Mouse (Mus musculus) lung, postnatal 0 days (tissue): ENCODE data around the gene Padi2. TPM values are rescaled to one million over a fixed set of nuclear protein-coding genes. Genes with fewer than 3 reads are reported as not detected.
A peak's percentile ranks its signal among the peaks of the same experiment; 100 is the strongest.

Experiments used
- ATAC-seq: fragments of 200-750 bp; cut with Nextera tagmentation; 2 replicates; pipeline ENCODE4 v1.8.0; 2017; ENCODE audit warnings: moderate library complexity
- DNase-seq: peaks from one replicate; pipeline ENCODE4 v3.0.0-alpha.2; 2016; ENCODE audit warnings: low spot score
- H3K27ac ChIP-seq: fragments of 300-500 bp; sonication (generic); 2 replicates; pipeline ENCODE4 v1.5.1; 2014; ENCODE audit warnings: antibody characterized with exemption, mild to moderate bottlenecking, low read length, mixed read lengths
- H3K27me3 ChIP-seq: fragments of 300-500 bp; sonication (generic); replicated peaks from 2 replicates; pipeline ENCODE4 v1.6.1; 2014; ENCODE audit warnings: low read length, mixed read lengths; ENCODE audit not compliant: insufficient read depth
- H3K36me3 ChIP-seq: fragments of 300-500 bp; sonication (generic); 2 replicates; pipeline ENCODE4 v1.6.1; 2014; ENCODE audit warnings: low read length, mixed read lengths; ENCODE audit not compliant: insufficient read depth
- H3K4me1 ChIP-seq: fragments of 300-500 bp; sonication (generic); 2 replicates; pipeline ENCODE4 v1.6.1; 2014; ENCODE audit warnings: antibody characterized with exemption, low read depth, low read length, mixed read lengths; ENCODE audit not compliant: insufficient read depth
- H3K4me2 ChIP-seq: fragments of 300-500 bp; sonication (generic); replicated peaks from 2 replicates; pipeline ENCODE4 v1.6.1; 2014; ENCODE audit warnings: low read depth, mild to moderate bottlenecking, low read length, moderate library complexity, mixed read lengths
- H3K4me3 ChIP-seq: fragments of 300-500 bp; sonication (generic); 2 replicates; pipeline ENCODE4 v1.5.1; 2014; ENCODE audit warnings: low read depth, low read length
- H3K9ac ChIP-seq: fragments of 300-500 bp; sonication (generic); replicated peaks from 2 replicates; pipeline ENCODE4 v1.6.1; 2014; ENCODE audit warnings: low read depth, mild to moderate bottlenecking
- H3K9me3 ChIP-seq: fragments of 300-500 bp; sonication (generic); 2 replicates; pipeline ENCODE4 v1.6.1; 2016; ENCODE audit warnings: low read length, mixed read lengths
- CTCF ChIP-seq: IDR thresholded peaks from 2 replicates; pipeline ENCODE4 v1.5.1; 2016; ENCODE audit warnings: antibody characterized with exemption, mild to moderate bottlenecking
- EP300 ChIP-seq: IDR thresholded peaks from 2 replicates; pipeline ENCODE4 v1.6.1; 2016; ENCODE audit warnings: antibody characterized with exemption, mild to moderate bottlenecking, control low read depth
- WGBS: fragments of 180-500 bp; shearing (Covaris S2); extraction: QIAGEN DNeasy Blood & Tissue Kit; methylation state at CpG from one replicate; pipeline ENCODE4 v1.1.7; 2014; 5-methylcytosine and 5-hydroxymethylcytosine counted together
- polyA plus RNA-seq: library from polyadenylated mRNA; unstranded; fragments of >200 nt; fragmentation: Nextera tagmentation; extraction: Ambion mirVana; gene quantifications from 2 replicates; pipeline ENCODE4 v1.2.1, GENCODE M21; 2015

Gene Padi2
- polyA plus RNA-seq, 1 experiment from 2014 or later = 0.94 TPM

DNA sequence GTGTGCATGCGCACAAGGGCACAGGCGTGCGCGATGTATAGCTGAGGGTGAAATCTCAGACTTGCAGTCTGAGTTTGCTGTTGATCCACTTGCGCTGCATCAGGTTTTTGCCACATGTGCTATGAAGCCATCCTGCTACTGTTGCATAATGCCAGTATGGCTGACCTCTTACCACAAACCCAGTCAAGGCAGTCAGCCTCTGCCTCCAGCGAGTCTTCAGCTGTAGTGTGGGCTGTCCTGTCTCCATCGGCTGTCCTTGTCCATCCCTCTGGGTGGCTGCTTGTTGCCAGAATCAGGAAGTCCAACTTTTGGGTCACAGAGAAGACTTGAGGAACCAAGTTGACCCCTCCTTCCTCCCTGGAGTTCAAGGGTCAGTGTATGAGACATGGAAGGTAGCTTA, 69.2 kb downstream of the Padi2 start:
- H3K9ac ChIP-seq = no peak overlapping the region
- ATAC-seq (peak; percentile 20; the same call in 1 of the 2 replicates), DNase-seq (peak; percentile 21)
- 91% methylated on average over 7 of the region's 7 CpGs for WGBS
- H3K27me3 ChIP-seq = no peaks in the 10 kb centered on the region
- H3K36me3 ChIP-seq = peaks cover 42% of the 10 kb centered on the region
- no peaks in the 10 kb centered on the region for H3K4me1 ChIP-seq
- no peak overlapping the region for H3K4me3 ChIP-seq
- H3K9me3 ChIP-seq = no peaks in the 10 kb centered on the region
- TF ChIP-seq EP300 (no peak), CTCF (no peak)
- H3K4me2 ChIP-seq = no peak overlapping the region
- H3K27ac ChIP-seq = no peak overlapping the region

GRCm38 (mm10) chr4:140977278-140977677, 71.1 kb downstream of the Padi2 start:
- DNase-seq = no peak

DNA sequence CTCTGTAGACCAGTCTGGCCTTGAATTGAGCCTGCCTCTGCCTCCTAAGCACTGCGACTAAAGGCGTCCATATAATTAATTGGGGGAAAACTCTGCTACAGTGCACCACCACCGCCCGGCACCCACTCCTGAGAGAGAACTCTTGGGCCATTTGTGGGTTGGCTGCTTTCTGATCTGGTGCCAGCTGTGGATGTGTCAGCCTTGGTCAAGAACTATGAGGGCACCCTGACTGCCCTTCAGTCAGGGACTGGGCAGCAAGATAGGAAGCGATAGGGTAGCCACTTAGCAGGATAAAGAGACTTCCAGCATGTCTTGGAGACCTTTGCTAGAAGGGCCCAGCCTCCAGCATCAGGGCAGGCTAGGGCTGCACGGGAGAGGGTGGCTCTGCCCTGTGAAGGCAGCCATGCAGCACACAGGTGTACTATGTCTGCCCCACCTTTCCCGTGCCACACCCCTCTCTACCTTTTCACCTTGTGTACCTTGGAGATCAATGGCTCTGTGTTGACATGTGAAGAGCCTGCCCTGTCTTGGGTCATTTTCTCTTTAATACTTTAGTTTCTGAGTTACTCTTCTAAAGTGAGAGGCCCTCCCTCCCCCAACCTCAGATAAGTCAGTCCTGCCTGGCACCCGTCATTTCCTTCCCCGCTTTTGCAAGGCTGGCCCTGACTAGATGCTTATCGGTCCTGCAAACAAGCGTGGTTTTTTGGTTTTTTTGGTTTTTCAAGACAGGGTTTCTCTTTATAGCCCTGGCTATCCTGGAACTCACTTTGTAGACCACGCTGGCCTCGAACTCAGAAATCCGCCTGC, 71.9 kb downstream of the Padi2 start:
- H3K9ac ChIP-seq = no peak overlapping the region
- 86% methylated on average over 13 of the region's 14 CpGs for WGBS
- H3K36me3 ChIP-seq = peaks cover 21% of the 10 kb centered on the region; the same call in 1 of the 2 replicates
- H3K4me1 ChIP-seq = no peaks in the 10 kb centered on the region
- H3K4me2 ChIP-seq = no peak overlapping the region
- H3K4me3 ChIP-seq = no peak overlapping the region
- no peaks in the 10 kb centered on the region for H3K27me3 ChIP-seq
- ATAC-seq (no peak; the same call in 1 of the 2 replicates), DNase-seq (no peak)
- TF ChIP-seq EP300 (no peak), CTCF (no peak)
- H3K9me3 ChIP-seq = no peaks in the 10 kb centered on the region
- H3K27ac ChIP-seq = no peak overlapping the region

More at GRCm38 (mm10) chr4:140977278-140977677, 71.1 kb downstream of the Padi2 start:
- Histone ChIP-seq H3K4me1 (no peaks in the 10 kb centered on the region), H3K27ac (no peak overlapping the region), H3K4me2 (no peak overlapping the region), H3K9me3 (no peaks in the 10 kb centered on the region), H3K4me3 (no peak overlapping the region), H3K36me3 (peaks cover 28% of the 10 kb centered on the region), H3K27me3 (no peaks in the 10 kb centered on the region), H3K9ac (0 out of 2 replicates have a peak overlapping the region, but pooled peaks have one; percentile 3)
- 86% methylated on average over 10 of the region's 10 CpGs for WGBS
- ATAC-seq = no peak
- no peak for TF ChIP-seq CTCF
- TF ChIP-seq EP300 = no peak

GRCm38 (mm10) chr4:140981605-140982004, 75.5 kb downstream of the Padi2 start:
- Histone ChIP-seq H3K36me3 (peaks cover 6% of the 10 kb centered on the region; the same call in 1 of the 2 replicates), H3K9ac (no peak overlapping the region), H3K4me1 (peaks cover 4% of the 10 kb centered on the region; the same call in 1 of the 2 replicates), H3K9me3 (no peaks in the 10 kb centered on the region), H3K4me2 (no peak overlapping the region), H3K27ac (no peak overlapping the region), H3K27me3 (no peaks in the 10 kb centered on the region), H3K4me3 (no peak overlapping the region)
- ATAC-seq (no peak), DNase-seq (no peak)
- TF ChIP-seq EP300 (no peak), CTCF (peak; percentile 35; the same call in 1 of the 2 replicates)
- WGBS = 88% methylated on average over 2 of the region's 2 CpGs

- no peak for ATAC-seq
- Histone ChIP-seq H3K4me2 (no peak overlapping the region), H3K27me3 (no peaks in the 10 kb centered on the region), H3K36me3 (peaks cover 6% of the 10 kb centered on the region; the same call in 1 of the 2 replicates), H3K27ac (0 out of 2 replicates have a peak overlapping the region, but pooled peaks have one; percentile 20), H3K4me3 (no peak overlapping the region), H3K4me1 (peaks cover 9% of the 10 kb centered on the region; the same call in 1 of the 2 replicates), H3K9ac (0 out of 2 replicates have a peak overlapping the region, but pooled peaks have one; percentile 3), H3K9me3 (no peaks in the 10 kb centered on the region)
- TF ChIP-seq CTCF (no peak), EP300 (no peak)
- WGBS = 40% methylated on average over 4 of the region's 4 CpGs
- no peak for DNase-seq
Measured at GRCm38 (mm10) chr4:140982808-140983207, 76.7 kb downstream of the Padi2 start.

GRCm38 (mm10) chr4:140983442-140983841, 77.3 kb downstream of the Padi2 start:
- peaks cover 9% of the 10 kb centered on the region; the same call in 1 of the 2 replicates for H3K4me1 ChIP-seq
- H3K4me3 ChIP-seq = no peak overlapping the region
- 0 out of 2 replicates have a peak overlapping the region, but pooled peaks have one; percentile 20 for H3K27ac ChIP-seq
- TF ChIP-seq EP300 (no peak), CTCF (no peak)
- peak; percentile 68 for ATAC-seq
- WGBS = 8% methylated on average over 9 of the region's 9 CpGs
- no peaks in the 10 kb centered on the region for H3K9me3 ChIP-seq
- DNase-seq = peak; percentile 80
- peaks cover 6% of the 10 kb centered on the region; the same call in 1 of the 2 replicates for H3K36me3 ChIP-seq
- no peak overlapping the region for H3K9ac ChIP-seq
- no peak overlapping the region for H3K4me2 ChIP-seq
- H3K27me3 ChIP-seq = no peaks in the 10 kb centered on the region
